Mouse (Mus musculus): ENCODE results near the gene Klhdc2. TPM values are rescaled to one million over a fixed set of nuclear protein-coding genes. Genes with fewer than 3 reads are reported as not detected.

The Klhdc2 gene
- 286 TPM in 2 replicates for polyA plus RNA-seq (2016; fragmentation: Nextera tagmentation; extraction: Ambion mirVana)

DNA sequence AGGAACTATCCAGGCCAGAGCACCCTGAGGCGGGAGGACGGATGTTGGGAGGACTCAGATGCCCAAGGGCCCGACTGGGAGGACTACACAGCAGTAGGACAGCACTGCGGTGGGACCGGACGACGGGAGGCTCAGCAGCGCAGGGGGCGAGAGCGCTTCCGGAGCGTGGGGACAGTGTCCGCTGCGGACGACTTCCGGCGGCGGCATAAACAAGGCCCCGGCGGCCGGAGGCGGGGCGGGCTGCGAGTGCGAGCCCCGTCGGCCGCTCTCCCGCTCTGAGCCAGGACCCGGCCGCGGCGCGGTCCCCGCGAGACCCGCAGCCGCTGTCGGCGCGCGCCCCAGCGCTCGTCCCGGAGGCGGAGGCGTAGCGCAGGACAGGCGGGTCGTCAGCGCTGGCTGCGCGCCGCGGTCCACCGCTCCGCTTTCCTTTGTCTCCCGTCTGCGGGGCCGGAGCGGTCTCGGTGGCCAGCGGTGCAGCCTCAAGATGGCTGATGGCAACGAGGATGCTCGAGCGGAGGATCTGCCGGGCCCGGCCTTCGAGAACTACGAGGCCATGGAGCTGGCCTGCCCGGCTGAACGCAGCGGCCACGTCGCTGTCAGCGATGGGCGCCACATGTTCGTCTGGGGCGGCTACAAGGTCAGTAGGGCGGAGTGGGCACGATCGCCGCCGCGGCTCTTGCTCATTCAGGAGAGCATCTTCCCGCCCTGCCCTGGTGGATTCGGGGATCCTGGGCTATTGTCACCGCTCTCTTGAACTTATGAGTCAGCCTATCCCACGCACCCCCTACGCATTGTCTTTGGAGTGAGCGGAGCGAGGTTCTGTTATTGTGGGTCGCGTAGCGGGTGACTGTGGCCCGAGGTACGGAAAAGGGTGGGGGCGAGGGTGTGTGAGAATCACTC, at the start of gene Klhdc2:
Gene Klhdc2 (plus strand): TSS at position 171 of the 900 bp plus-strand sequence.
- H3K9ac ChIP-seq: peak within 1 kb of the TSS; percentile 99
- H3K4me3 ChIP-seq: peak within 1 kb of the TSS; percentile 92

DNA sequence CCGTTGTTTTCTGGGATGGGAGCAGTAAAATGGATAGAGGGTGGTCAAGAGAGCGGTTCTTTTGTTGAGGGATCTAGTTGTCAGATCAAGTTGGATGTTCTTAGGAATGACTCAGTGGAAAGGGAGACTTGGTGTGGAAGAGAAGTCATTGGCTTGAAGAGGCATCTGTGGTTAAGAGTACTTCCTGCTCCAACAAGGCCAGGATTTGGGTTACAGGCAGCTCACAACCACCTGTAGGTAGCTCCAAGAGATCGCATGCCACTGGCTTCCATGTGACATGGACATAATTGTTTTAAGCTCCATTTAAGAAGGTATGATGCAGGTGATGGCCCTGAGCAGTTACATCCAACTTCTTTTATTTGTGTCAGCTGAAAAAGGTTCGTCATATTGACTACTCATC, 46.7 kb upstream of the Klhdc2 start:
- Histone ChIP-seq H3K27me3 (replicated peaks) (no peaks in the 10 kb centered on the region), H3K27ac (no peak overlapping the region), H3K4me2 (replicated peaks) (no peak overlapping the region), H3K4me1 (no peaks in the 10 kb centered on the region), H3K36me3 (no peaks in the 10 kb centered on the region), H3K4me3 (no peak overlapping the region), H3K9me3 (no peaks in the 10 kb centered on the region), H3K9ac (no peak overlapping the region)
- ATAC-seq (ENCODE audit: low FRiP score, low read depth): no peak
- WGBS: 80% methylated on average over 4 of the region's 4 CpGs

More for the DNA sequence above, at the start of gene Klhdc2:
- under 1% methylated on average over 98 of the region's 98 CpGs for WGBS
- H3K27me3 ChIP-seq (replicated peaks): no peaks in the 10 kb centered on the region
- no peaks in the 10 kb centered on the region for H3K9me3 ChIP-seq
- H3K4me2 ChIP-seq (replicated peaks): peak within 1 kb of the TSS; percentile 63
- peak; percentile 98 for ATAC-seq (ENCODE audit: low FRiP score, low read depth)
- peak within 1 kb of the TSS; percentile 95 for H3K27ac ChIP-seq
- H3K36me3 ChIP-seq: peaks cover 20% of the 10 kb centered on the region
- peaks cover 15% of the 10 kb centered on the region for H3K4me1 ChIP-seq

DNA sequence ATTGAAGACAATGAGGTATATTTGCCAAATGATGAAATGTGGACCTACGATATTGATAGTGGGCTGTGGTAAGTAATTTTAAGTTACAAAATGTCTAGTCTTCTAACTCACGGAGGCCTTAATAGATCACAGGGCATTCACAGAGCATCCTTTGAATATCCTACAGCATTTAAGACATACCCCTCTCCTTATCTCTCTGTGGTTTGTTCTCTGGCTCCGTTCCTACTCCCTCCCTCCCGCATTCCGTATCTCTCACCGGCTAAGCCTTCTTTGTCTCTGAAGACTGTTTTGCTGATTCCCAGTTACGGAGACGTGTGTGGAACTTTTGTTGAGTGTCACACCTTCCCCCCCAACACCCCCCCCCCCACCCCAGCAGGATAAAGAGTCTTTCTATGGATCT, 45.7 kb upstream of the Klhdc2 start:
- Histone ChIP-seq H3K4me1 (no peaks in the 10 kb centered on the region), H3K4me2 (replicated peaks) (no peak overlapping the region), H3K27me3 (replicated peaks) (no peaks in the 10 kb centered on the region), H3K36me3 (no peaks in the 10 kb centered on the region), H3K27ac (no peak overlapping the region), H3K9ac (no peak overlapping the region), H3K4me3 (no peak overlapping the region), H3K9me3 (no peaks in the 10 kb centered on the region)
- ATAC-seq (ENCODE audit: low FRiP score, low read depth): no peak
- WGBS: 90% methylated on average over 8 of the region's 8 CpGs

DNA sequence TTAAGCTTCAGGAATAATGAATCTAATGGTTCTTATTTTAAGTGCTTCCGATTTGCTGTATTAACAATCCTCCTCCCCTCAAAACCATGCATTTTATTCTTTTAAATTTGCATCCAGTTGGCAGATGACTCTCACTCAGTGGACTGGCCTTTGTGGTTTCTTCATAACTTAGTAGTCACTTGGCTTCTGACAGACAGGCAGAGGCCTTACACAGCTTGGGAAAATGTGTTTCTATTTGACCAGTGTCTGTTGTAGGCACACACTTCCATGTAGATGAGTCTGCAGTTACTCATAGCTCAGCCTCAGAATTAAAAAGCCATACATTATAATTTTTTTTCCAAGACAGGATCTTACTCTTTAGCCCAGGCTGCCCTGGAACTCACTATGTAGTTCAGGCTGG, 42.7 kb upstream of the Klhdc2 start:
- Histone ChIP-seq H3K27ac (no peak overlapping the region), H3K4me2 (replicated peaks) (no peak overlapping the region), H3K9ac (no peak overlapping the region), H3K9me3 (no peaks in the 10 kb centered on the region), H3K4me3 (no peak overlapping the region), H3K27me3 (replicated peaks) (no peaks in the 10 kb centered on the region), H3K36me3 (no peaks in the 10 kb centered on the region), H3K4me1 (no peaks in the 10 kb centered on the region)
- WGBS: 95% methylated on average over 1 of the region's 1 CpGs
- no peak for ATAC-seq (ENCODE audit: low FRiP score, low read depth)

DNA sequence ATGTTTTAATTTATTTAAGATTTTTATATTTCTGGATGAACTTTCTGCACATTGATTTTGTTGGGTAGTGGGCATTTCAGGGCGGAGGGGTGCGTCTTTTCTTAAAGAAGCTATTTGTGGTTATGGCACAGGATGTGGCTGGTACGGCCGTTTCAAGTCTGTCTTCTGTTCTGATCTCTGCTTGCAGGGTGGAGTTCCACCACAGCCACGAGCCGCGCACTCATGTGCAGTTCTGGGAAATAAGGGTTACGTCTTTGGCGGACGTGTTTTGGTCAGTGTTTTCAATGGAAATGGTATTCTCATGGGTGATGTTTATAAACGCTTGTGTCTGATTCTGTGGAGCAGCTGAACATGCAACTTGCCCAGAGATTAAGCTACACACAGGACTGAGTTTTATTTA, 38.6 kb upstream of the Klhdc2 start:
- no peaks in the 10 kb centered on the region for H3K27me3 ChIP-seq (replicated peaks)
- no peak overlapping the region for H3K27ac ChIP-seq
- no peaks in the 10 kb centered on the region for H3K9me3 ChIP-seq
- no peaks in the 10 kb centered on the region for H3K36me3 ChIP-seq
- ATAC-seq (ENCODE audit: low FRiP score, low read depth): no peak
- no peak overlapping the region for H3K9ac ChIP-seq
- 92% methylated on average over 11 of the region's 11 CpGs for WGBS
- H3K4me1 ChIP-seq: no peaks in the 10 kb centered on the region
- H3K4me3 ChIP-seq: no peak overlapping the region
- no peak overlapping the region for H3K4me2 ChIP-seq (replicated peaks)

DNA sequence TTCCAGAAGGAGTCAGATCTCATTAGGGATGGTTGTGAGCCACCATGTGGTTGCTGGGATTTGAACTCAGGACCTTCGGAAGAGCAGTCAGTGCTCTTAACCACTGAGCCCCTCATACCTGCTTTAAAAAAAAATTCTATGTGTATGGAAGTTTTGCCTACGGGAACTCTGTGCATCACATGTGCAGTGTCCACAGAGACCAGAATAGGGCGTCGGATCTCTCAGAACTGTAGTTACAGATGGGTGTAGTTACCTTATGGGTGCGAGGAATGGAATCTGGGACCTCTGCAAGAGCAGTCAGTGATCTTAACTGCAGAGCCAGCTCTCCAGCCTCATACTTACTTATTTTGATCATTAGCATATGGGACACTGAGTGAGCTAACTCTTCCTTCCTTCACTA, 34.2 kb upstream of the Klhdc2 start:
- no peak overlapping the region for H3K9ac ChIP-seq
- H3K4me3 ChIP-seq: no peak overlapping the region
- no peaks in the 10 kb centered on the region for H3K9me3 ChIP-seq
- H3K27me3 ChIP-seq (replicated peaks): no peaks in the 10 kb centered on the region
- WGBS: 95% methylated on average over 5 of the region's 5 CpGs
- H3K27ac ChIP-seq: no peak overlapping the region
- no peaks in the 10 kb centered on the region for H3K4me1 ChIP-seq
- ATAC-seq (ENCODE audit: low FRiP score, low read depth): no peak
- H3K36me3 ChIP-seq: no peaks in the 10 kb centered on the region
- no peak overlapping the region for H3K4me2 ChIP-seq (replicated peaks)

DNA sequence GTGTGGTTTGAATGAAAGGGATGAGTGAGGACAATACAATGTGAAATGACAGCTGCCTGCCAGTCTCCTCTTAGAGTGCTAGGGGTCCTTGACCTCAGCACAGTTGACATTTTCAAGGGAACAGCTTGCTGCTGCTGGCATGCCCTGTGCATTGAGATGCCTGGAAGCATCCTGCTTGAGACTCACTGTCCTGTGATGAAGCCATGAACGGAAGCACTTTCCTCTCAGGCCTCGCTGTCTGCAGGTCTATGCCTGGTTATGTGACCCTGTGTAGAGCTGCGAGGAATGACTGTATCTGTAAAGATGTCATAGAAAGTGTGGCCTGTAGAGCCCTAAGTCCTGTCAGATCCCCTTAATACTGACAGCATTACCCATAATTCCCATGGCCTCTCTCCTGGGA, 31.4 kb upstream of the Klhdc2 start:
- H3K36me3 ChIP-seq: no peaks in the 10 kb centered on the region
- H3K4me2 ChIP-seq (replicated peaks): no peak overlapping the region
- no peak overlapping the region for H3K9ac ChIP-seq
- no peak overlapping the region for H3K4me3 ChIP-seq
- ATAC-seq (ENCODE audit: low FRiP score, low read depth): no peak
- no peaks in the 10 kb centered on the region for H3K27me3 ChIP-seq (replicated peaks)
- WGBS: 93% methylated on average over 3 of the region's 3 CpGs
- H3K4me1 ChIP-seq: no peaks in the 10 kb centered on the region
- no peak overlapping the region for H3K27ac ChIP-seq
- H3K9me3 ChIP-seq: no peaks in the 10 kb centered on the region

DNA sequence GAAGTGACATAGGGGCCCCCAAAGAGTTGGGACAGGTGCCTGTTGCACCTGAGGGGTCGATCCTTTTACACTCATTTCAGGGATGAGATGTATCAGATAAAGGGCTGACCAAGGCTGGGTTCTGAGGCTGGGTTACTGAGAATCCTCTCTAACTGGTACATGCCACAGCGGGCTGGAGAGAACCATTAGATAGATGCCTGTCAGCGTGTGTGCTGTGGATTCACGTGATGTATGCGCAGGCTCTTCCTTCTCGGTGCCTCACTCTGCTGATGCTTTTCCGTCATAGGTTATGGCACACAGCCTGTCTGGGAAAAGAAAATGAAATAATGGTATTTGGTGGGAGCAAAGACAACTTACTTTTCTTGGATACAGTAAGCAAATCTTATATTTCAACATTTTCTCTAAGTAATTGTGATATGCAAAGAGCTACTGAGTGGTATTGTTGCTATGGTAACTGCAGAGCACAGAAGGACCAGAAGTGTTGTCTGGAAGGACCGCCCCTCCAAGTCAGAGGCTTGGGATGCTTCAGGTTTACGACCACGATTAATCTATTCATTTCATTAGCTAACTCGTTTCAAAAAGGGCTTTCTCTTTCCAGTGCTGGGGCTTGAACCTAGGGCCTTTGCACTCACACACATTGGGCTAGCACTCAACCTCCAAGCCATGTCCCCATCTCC, 28.4 kb upstream of the Klhdc2 start:
- H3K9me3 ChIP-seq: no peaks in the 10 kb centered on the region
- H3K4me2 ChIP-seq (replicated peaks): no peak overlapping the region
- H3K4me1 ChIP-seq: no peaks in the 10 kb centered on the region
- H3K27me3 ChIP-seq (replicated peaks): no peaks in the 10 kb centered on the region
- WGBS: 71% methylated on average over 11 of the region's 11 CpGs
- H3K27ac ChIP-seq: no peak overlapping the region
- no peak overlapping the region for H3K4me3 ChIP-seq
- no peak for ATAC-seq (ENCODE audit: low FRiP score, low read depth)
- H3K36me3 ChIP-seq: no peaks in the 10 kb centered on the region
- H3K9ac ChIP-seq: no peak overlapping the region

DNA sequence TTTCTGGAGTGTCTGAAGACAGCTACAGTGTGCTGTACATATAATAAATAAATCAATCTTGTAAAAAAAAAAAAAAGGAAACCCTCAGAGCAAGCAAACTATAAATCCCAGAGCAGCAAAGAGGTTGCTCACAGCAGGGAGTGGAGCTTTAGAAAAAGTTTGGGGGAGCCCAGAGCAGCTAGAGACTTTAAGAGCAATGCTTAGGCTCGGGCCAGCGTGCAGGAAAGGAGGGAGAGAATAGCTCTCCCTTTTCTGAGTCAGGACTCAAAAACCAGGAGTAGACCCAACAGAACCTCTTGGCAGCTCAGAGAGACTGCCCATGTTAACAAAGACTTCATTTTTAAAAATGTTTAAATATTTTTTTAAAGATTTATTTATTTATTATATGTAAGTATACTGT, 27.5 kb upstream of the Klhdc2 start:
- no peak overlapping the region for H3K9ac ChIP-seq
- no peak overlapping the region for H3K4me3 ChIP-seq
- no peaks in the 10 kb centered on the region for H3K36me3 ChIP-seq
- H3K9me3 ChIP-seq: no peaks in the 10 kb centered on the region
- no peak overlapping the region for H3K4me2 ChIP-seq (replicated peaks)
- ATAC-seq (ENCODE audit: low FRiP score, low read depth): no peak
- 61% methylated on average over 2 of the region's 2 CpGs for WGBS
- no peaks in the 10 kb centered on the region for H3K27me3 ChIP-seq (replicated peaks)
- H3K27ac ChIP-seq: no peak overlapping the region
- no peaks in the 10 kb centered on the region for H3K4me1 ChIP-seq

DNA sequence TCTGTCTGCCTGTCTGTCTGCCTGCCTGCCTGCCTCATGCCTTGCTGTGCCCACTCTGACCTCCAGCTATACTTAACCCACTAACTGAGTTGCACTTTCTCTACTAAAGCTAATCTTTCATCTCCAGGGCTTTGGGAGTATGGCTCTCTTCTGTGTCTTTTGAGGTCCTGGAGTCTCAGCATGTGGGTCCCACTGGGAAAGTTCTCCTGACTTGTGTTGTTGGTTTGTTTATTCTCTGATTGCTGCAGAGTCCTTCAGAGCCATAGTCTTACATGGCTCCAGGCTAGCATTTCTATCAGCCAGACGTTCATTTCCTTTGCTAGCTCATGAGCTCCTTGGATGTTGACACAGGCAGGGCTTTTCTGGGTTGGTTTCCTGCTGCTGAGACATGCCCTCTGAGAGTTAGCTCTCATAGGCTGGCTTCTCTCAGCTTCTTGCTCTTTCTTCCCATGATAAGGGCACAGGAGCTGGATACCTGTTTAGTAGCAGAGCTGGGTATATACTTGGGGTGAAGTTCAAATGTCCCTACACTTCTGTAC, 16.5 kb upstream of the Klhdc2 start:
- no peak overlapping the region for H3K9ac ChIP-seq
- WGBS: 65% methylated on average over 1 of the region's 1 CpGs

DNA sequence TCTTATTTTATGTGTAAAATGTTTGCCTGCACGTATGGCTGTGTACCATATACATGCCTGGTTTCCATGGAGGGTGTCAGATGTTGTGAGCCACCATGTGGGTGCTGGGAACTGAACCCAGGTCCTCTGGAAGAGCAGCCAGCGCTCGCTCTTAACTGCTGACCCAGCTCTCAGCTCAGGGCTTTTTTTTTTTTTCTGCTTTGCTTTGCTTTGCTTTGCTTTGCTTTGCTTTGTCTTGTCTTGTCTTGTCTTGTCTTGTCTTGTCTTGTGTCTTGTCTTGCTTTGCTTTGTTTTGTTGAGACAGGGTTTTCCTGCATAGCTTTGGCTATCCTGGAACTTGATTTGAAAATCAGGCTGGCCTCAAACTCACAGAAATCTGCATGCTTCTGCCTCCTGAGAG, 15.6 kb upstream of the Klhdc2 start:
- Histone ChIP-seq H3K9ac (no peak overlapping the region), H3K4me1 (no peaks in the 10 kb centered on the region), H3K27me3 (replicated peaks) (no peaks in the 10 kb centered on the region), H3K9me3 (0 out of 2 replicates have a peak, but pooled peaks cover 3% of the 10 kb centered on the region), H3K36me3 (no peaks in the 10 kb centered on the region), H3K4me3 (no peak overlapping the region), H3K27ac (no peak overlapping the region), H3K4me2 (replicated peaks) (no peak overlapping the region)
- 92% methylated on average over 3 of the region's 3 CpGs for WGBS
- ATAC-seq (ENCODE audit: low FRiP score, low read depth): no peak

More for the DNA sequence above, 16.5 kb upstream of the Klhdc2 start:
- Histone ChIP-seq H3K4me3 (no peak overlapping the region), H3K27ac (no peak overlapping the region), H3K27me3 (replicated peaks) (no peaks in the 10 kb centered on the region), H3K4me1 (no peaks in the 10 kb centered on the region), H3K9me3 (0 out of 2 replicates have a peak, but pooled peaks cover 3% of the 10 kb centered on the region), H3K36me3 (no peaks in the 10 kb centered on the region), H3K4me2 (replicated peaks) (no peak overlapping the region)
- no peak for ATAC-seq (ENCODE audit: low FRiP score, low read depth)

DNA sequence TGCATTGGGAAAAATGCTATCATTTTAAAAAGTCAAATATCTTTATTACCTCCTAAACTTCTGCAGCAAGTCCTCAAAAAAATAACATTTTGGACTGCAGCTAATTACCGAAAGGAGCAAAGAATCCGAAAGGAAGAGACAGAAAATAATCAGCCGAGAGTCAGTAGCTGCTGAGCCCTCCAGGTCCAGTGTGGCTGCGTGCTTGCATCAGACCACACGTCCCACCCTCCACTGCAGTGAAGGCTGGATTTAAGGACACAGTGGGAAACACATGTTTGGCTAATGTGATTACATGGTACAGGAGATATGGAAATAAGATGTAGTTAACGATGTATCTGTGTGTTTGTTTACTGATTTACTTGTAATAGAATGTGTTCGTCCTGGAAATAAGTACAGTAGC, 13.3 kb upstream of the Klhdc2 start:
- 0 out of 2 replicates have a peak, but pooled peaks cover 3% of the 10 kb centered on the region for H3K9me3 ChIP-seq
- H3K9ac ChIP-seq: no peak overlapping the region
- no peak overlapping the region for H3K27ac ChIP-seq
- H3K4me3 ChIP-seq: no peak overlapping the region
- H3K4me1 ChIP-seq: no peaks in the 10 kb centered on the region
- H3K4me2 ChIP-seq (replicated peaks): no peak overlapping the region
- ATAC-seq (ENCODE audit: low FRiP score, low read depth): no peak
- 89% methylated on average over 7 of the region's 7 CpGs for WGBS
- H3K27me3 ChIP-seq (replicated peaks): no peaks in the 10 kb centered on the region
- no peaks in the 10 kb centered on the region for H3K36me3 ChIP-seq
